Mouse (Mus musculus) CH12.LX (cell line): Measurements from ENCODE around the gene Cry2.

Experiments
- CTCF ChIP-seq, 2 experiments: IDR thresholded peaks in 1 of 2; conservative IDR thresholded peaks in 1 of 2; 2 replicates each; pipeline ENCODE4 v1.5.1; 2011 to 2012; ENCODE audit warnings: low read depth in 2 of 2, low read length in 2 of 2, improper control_type of control experiment in 1 of 2, inconsistent platforms in 1 of 2, mild to moderate bottlenecking in 1 of 2, moderate library complexity in 1 of 2
- EP300 ChIP-seq: IDR thresholded peaks from 2 replicates; pipeline ENCODE4 v1.6.1; 2011; ENCODE audit warnings: low read length, improper control_type of control experiment
- HCFC1 ChIP-seq: IDR thresholded peaks from 2 replicates; pipeline ENCODE4 v1.6.1; 2012; ENCODE audit warnings: low read depth, mild to moderate bottlenecking, inconsistent platforms, low read length, improper control_type of control experiment
- NELFE ChIP-seq: IDR thresholded peaks from 2 replicates; pipeline ENCODE4 v1.6.1; 2011; ENCODE audit warnings: low read depth, low read length, improper control_type of control experiment
- POLR2A ChIP-seq: IDR thresholded peaks from 2 replicates; pipeline ENCODE4 v1.6.1; 2011; ENCODE audit warnings: low read depth, mild to moderate bottlenecking, improper control_type of control experiment, low read length
- USF1 ChIP-seq: IDR thresholded peaks from 2 replicates; pipeline ENCODE4 v1.6.1; 2014; ENCODE audit warnings: low read depth, mild to moderate bottlenecking, inconsistent platforms, low read length, improper control_type of control experiment
- ZC3H11A ChIP-seq: IDR thresholded peaks from 2 replicates; pipeline ENCODE4 v1.6.1; 2012; ENCODE audit warnings: low read depth, mild to moderate bottlenecking, inconsistent platforms, low read length, improper control_type of control experiment
- ZKSCAN1 ChIP-seq: IDR thresholded peaks from 2 replicates; pipeline ENCODE4 v1.6.1; 2012; ENCODE audit warnings: low read depth, inconsistent platforms, low read length, improper control_type of control experiment, borderline replicate concordance

DNA sequence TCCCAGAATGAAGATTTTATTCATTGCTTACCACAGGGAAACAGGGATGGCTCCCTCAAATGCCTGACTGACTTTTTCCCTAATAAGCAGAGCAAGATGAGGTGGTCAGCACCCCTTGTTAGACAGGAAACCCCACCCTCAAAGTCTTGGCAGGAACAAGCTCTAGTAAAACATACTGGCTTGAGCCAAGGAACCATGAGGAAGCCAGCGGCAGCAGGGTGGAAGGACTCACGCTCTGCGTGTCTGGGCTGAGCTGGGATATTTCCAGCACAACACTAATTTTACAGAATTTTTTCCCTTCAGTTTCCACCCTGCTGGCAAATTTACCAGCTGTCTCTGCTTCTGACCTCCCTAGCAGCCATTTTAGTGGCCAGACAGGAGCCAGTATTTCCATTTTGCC, 7.4 kb downstream of the Cry2 start:
- TF ChIP-seq USF1 (no peak), EP300 (no peak), POLR2A (no peak), HCFC1 (no peak), ZC3H11A (no peak), CTCF (conservative IDR thresholded peaks at IDR 0.05 in 1 of 2, IDR thresholded peaks at IDR 0.05 in 1 of 2; ENCODE audit: low read depth in 2 of 2, low read length in 2 of 2) (no peak), ZKSCAN1 (no peak), NELFE (no peak)
